Comparison of ENCODE assay signal across 8 mouse cellular contexts in genomic region chr13:18809978-18810675, GRCm38 (mm10).
DNase-seq lines count a peak whose midpoint lies in the region; ATAC-seq and TF ChIP-seq lines count a peak whose summit lies in the region.
"Had no signal": no experiment of that assay in that cellular context is flagged by ENCODE, and none has a peak within 500 bp of the region (broad histone marks: within the 10 kb centered on the region; RNA-seq: fewer than 3 reads in every experiment).

No protein-coding gene starts in this region.

- peak; percentile 56; the same call in 1 of the 2 replicates for ATAC-seq in embryonic facial prominence, embryonic 12.5 days (ENCODE audit: insufficient number of reproducible peaks, insufficient read depth, low FRiP score, low TSS enrichment)
- ATAC-seq in hematopoietic stem cell, adult 5-6 weeks (replicated peaks in 1 of 2; ENCODE audit: insufficient read depth in 1 of 2, low FRiP score in 2 of 2, low TSS enrichment in 1 of 2, low read depth in 1 of 2, poor library complexity in 2 of 2, severe bottlenecking in 2 of 2): peak; percentile 81 to 85; a peak in 3 of 4 replicates

- peak; percentile 92 for TF ChIP-seq RAD21 in MEL (IDR thresholded peaks at IDR 0.05; ENCODE audit: low read depth, low read length)

- WGBS in bone marrow, adult 2 months: 31% methylated on average over 11 of the region's 11 CpGs
- WGBS in embryonic facial prominence, embryonic 12.5 days: 21% methylated on average over 11 of the region's 11 CpGs

- H3K36me3 ChIP-seq in MEL (ENCODE audit: control insufficient read depth in 1 of 2, insufficient read depth in 2 of 2, low read length in 2 of 2): no peaks in the 10 kb centered on the region
- no peaks in the 10 kb centered on the region for H3K36me3 ChIP-seq in embryonic facial prominence, embryonic 12.5 days

- H3K4me2 ChIP-seq in embryonic facial prominence, embryonic 12.5 days (replicated peaks): no peak overlapping the region
- H3K4me2 ChIP-seq: liver, embryonic 15.5 days had no signal

- peak; percentile 54 to 84 (median 71) for TF ChIP-seq CTCF in MEL (IDR thresholded peaks at IDR 0.05 in 2 of 3, conservative IDR thresholded peaks at IDR 0.05 in 1 of 3; ENCODE audit: control insufficient read depth in 1 of 3, insufficient read depth in 1 of 3, low read depth in 2 of 3, low read length in 3 of 3, poor library complexity in 1 of 3, severe bottlenecking in 1 of 3)
- peak; percentile 69 for TF ChIP-seq CTCF in bone marrow, adult 2 months (IDR thresholded peaks at IDR 0.05; ENCODE audit: control insufficient read depth, insufficient read depth, low read length)

- H3K27me3 ChIP-seq in MEL (ENCODE audit: control insufficient read depth in 1 of 2, insufficient read depth in 2 of 2, low read length in 2 of 2): no peaks in the 10 kb centered on the region
- H3K27me3 ChIP-seq in embryonic facial prominence, embryonic 12.5 days: no peaks in the 10 kb centered on the region
- H3K27me3 ChIP-seq: liver, embryonic 15.5 days had no signal

- H3K4me1 ChIP-seq in MEL (ENCODE audit: control insufficient read depth in 1 of 2, insufficient read depth in 2 of 2, low read length in 2 of 2): no peaks in the 10 kb centered on the region
- no peaks in the 10 kb centered on the region for H3K4me1 ChIP-seq in bone marrow, adult 2 months (ENCODE audit: control insufficient read depth, insufficient read depth, low read length)
- no peaks in the 10 kb centered on the region for H3K4me1 ChIP-seq in embryonic facial prominence, embryonic 12.5 days
- H3K4me1 ChIP-seq: liver, embryonic 15.5 days had no signal

- H3K27ac ChIP-seq in MEL (ENCODE audit: control insufficient read depth, low read depth, low read length): no peak overlapping the region
- no peak overlapping the region for H3K27ac ChIP-seq in bone marrow, adult 2 months (ENCODE audit: control insufficient read depth, insufficient read depth, low read depth, low read length, poor library complexity)
- H3K27ac ChIP-seq in embryonic facial prominence, embryonic 12.5 days: no peak overlapping the region
- H3K27ac ChIP-seq: liver, embryonic 15.5 days had no signal

- H3K9ac ChIP-seq in MEL (ENCODE audit: control insufficient read depth, low read depth, low read length, poor library complexity, severe bottlenecking): no peak overlapping the region
- H3K9ac ChIP-seq in embryonic facial prominence, embryonic 12.5 days: no peak overlapping the region
- H3K9ac ChIP-seq: liver, embryonic 15.5 days had no signal

- peak; percentile 71 for DNase-seq in MEL (ENCODE audit: low read depth, low spot score)
- peak; percentile 69 for DNase-seq in layer of hippocampus, adult 11-12 months (ENCODE audit: low spot score)
- peak; percentile 70 for DNase-seq in lung, postnatal 14 days
- peak; percentile 86 for DNase-seq in retina, postnatal 1 day

- no peak for TF ChIP-seq EP300 in MEL (IDR thresholded peaks at IDR 0.05; ENCODE audit: low read depth in 1 of 2, low read length in 2 of 2)

- H3K79me2 ChIP-seq in MEL (ENCODE audit: control insufficient read depth, insufficient read depth, low read length, poor library complexity): no peaks in the 10 kb centered on the region

- no peak overlapping the region for H3K4me3 ChIP-seq in MEL (ENCODE audit: control insufficient read depth in 1 of 2, insufficient read depth in 1 of 2, low read depth in 2 of 2, low read length in 2 of 2)
- H3K4me3 ChIP-seq in bone marrow, adult 2 months (replicated peaks; ENCODE audit: control insufficient read depth, low read depth, low read length): no peak overlapping the region
- no peak overlapping the region for H3K4me3 ChIP-seq in embryonic facial prominence, embryonic 12.5 days
- H3K4me3 ChIP-seq: liver, embryonic 15.5 days had no signal

- TF ChIP-seq POLR2A in MEL (IDR thresholded peaks at IDR 0.05; ENCODE audit: control insufficient read depth in 1 of 2, insufficient read depth in 1 of 2, low read depth in 1 of 2, low read length in 2 of 2, poor library complexity in 1 of 2): no peak
- no peak for TF ChIP-seq POLR2A in bone marrow, adult 2 months (IDR thresholded peaks at IDR 0.05; ENCODE audit: borderline replicate concordance, control insufficient read depth, low read depth, low read length)

- no peaks in the 10 kb centered on the region for H3K9me3 ChIP-seq in MEL (replicated peaks; ENCODE audit: insufficient read depth, low read length)
- H3K9me3 ChIP-seq in embryonic facial prominence, embryonic 12.5 days: no peaks in the 10 kb centered on the region
- H3K9me3 ChIP-seq: liver, embryonic 15.5 days had no signal

TF ChIP-seq in MEL, 35 proteins besides CTCF, POLR2A, EP300 and RAD21:
- TF ChIP-seq TBP (IDR thresholded peaks at IDR 0.05; ENCODE audit: low read depth, low read length) (no peak), ZC3H11A (IDR thresholded peaks at IDR 0.05; ENCODE audit: low read depth, low read length) (peak; percentile 65), MAZ (IDR thresholded peaks at IDR 0.05; ENCODE audit: low read depth, low read length) (no peak), SMC3 (IDR thresholded peaks at IDR 0.05; ENCODE audit: low read depth, low read length) (peak; percentile 79)
